Mouse (Mus musculus) heart, embryonic 10.5 days (tissue): ENCODE results near the gene Fam169a. TPM values are rescaled to one million over a fixed set of nuclear protein-coding genes. Genes with fewer than 3 reads are reported as not detected.

Experiments used
- DNase-seq: peaks from one replicate; pipeline ENCODE4 v3.0.0-alpha.2; 2017; ENCODE audit warnings: low spot score
- H3K27ac ChIP-seq: fragments of 300-500 bp; sonication (generic); 2 replicates; pipeline ENCODE4 v1.5.1; 2016; ENCODE audit warnings: mild to moderate bottlenecking
- H3K27me3 ChIP-seq: fragments of 300-500 bp; sonication (generic); 2 replicates; pipeline ENCODE4 v1.6.1; 2016; ENCODE audit warnings: mild to moderate bottlenecking; ENCODE audit not compliant: poor library complexity, insufficient read depth, severe bottlenecking
- H3K36me3 ChIP-seq: fragments of 300-500 bp; sonication (generic); 2 replicates; pipeline ENCODE4 v1.6.1; 2016; ENCODE audit warnings: mild to moderate bottlenecking, moderate library complexity
- H3K4me1 ChIP-seq: fragments of 300-500 bp; sonication (generic); 2 replicates; pipeline ENCODE4 v1.6.1; 2016; ENCODE audit warnings: mild to moderate bottlenecking
- H3K4me3 ChIP-seq: fragments of 300-500 bp; sonication (generic); 2 replicates; pipeline ENCODE4 v1.5.1; 2016; ENCODE audit warnings: mild to moderate bottlenecking, moderate library complexity
- H3K9me3 ChIP-seq: fragments of 300-500 bp; sonication (generic); 2 replicates; pipeline ENCODE4 v1.6.1; 2016; ENCODE audit warnings: mild to moderate bottlenecking, moderate library complexity
- whole genome bisulfite sequencing: fragments of 180-500 bp; shearing (Covaris S2); methylation state at CpG from one replicate; pipeline ENCODE4 v1.1.7; 2016; 5-methylcytosine and 5-hydroxymethylcytosine counted together
- polyA plus RNA-seq: library from polyadenylated mRNA; unstranded; fragments of >200 nt; fragmentation: Nextera tagmentation; extraction: Ambion mirVana; gene quantifications from 2 replicates; pipeline ENCODE4 v1.2.1, GENCODE M21; 2016

Gene Fam169a
- 12.7 and 16.3 TPM in 2 replicates for polyA plus RNA-seq

DNA sequence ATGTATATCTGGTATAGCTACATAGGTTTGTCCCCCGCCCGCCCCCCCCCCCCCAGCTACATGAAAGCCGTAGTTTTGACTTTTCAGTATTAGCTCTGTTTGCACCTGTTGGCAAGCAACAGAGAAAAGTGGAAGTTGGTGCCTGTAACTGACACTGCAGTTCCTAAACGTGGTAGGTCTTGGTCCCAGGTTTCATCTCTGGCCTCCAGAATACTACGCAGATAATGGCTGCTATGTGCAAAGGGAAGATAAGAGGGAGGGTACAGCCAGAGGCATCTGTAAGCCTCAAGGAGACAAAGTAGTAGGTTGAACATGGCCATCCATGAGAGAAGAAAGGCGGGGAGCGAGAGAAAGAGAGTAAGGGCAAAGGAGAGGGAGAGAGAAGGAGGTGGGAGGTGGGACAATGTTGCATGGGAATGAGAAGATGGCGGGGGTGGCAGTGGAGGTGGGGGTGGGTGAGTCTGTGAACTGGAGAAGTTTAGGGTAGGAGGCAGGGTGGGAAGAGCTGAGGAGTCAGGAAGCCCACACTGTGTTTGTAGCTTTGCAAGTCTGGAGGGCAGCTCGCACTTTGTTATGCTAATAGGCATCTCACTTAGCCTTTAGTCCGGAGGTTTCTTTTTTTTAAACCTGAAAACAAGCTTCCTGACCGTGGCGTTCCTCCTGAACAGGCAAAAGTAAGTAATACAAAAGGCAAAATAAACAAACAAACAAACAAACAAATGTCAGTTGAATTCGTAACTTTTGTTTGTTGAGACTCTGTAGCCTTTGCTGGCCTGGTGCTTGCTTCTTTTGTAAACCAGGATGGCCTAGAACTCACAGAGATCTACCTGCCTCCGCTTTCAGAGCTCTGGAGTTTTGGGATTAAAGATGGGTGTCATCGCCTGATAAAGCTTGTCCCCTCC, at the start of gene Fam169a:
Fam169a (plus strand) TSS at position 638 of the 902 bp plus-strand sequence.
- H3K27me3 ChIP-seq = no peaks in the 10 kb centered on the region
- peak within 1 kb of the TSS; percentile 73 for H3K27ac ChIP-seq
- no peak for DNase-seq
- H3K36me3 ChIP-seq = no peaks in the 10 kb centered on the region
- H3K4me3 ChIP-seq = peak within 1 kb of the TSS; percentile 34
- H3K4me1 ChIP-seq = peaks cover 19% of the 10 kb centered on the region
- H3K9me3 ChIP-seq = no peaks in the 10 kb centered on the region
- WGBS = 44% methylated on average over 15 of the region's 15 CpGs

DNA sequence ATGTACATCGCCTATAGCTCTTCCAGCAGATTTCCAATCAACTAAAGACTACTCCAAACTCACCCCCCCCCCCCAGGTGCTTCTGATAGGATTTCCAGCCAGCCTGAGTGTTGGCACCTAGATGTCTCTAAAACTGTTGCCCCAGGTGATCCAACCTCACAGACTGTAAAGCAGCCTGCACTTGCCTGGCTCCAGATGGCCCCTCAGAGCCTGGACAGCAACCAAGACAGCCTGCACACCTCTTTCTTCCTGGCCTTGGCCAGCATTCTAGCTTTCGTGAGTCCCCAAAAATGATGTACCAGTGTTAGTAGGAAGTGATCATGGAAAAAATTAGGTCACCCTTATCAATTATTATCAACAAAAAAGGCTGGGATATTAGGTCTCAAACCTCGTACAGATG, 49.4 kb upstream of the Fam169a start:
- Histone ChIP-seq H3K27me3 (no peaks in the 10 kb centered on the region), H3K27ac (no peak overlapping the region), H3K9me3 (no peaks in the 10 kb centered on the region), H3K4me3 (no peak overlapping the region), H3K4me1 (peaks cover 16% of the 10 kb centered on the region), H3K36me3 (no peaks in the 10 kb centered on the region)
- 82% methylated on average over 3 of the region's 3 CpGs for WGBS
- DNase-seq = no peak

DNA sequence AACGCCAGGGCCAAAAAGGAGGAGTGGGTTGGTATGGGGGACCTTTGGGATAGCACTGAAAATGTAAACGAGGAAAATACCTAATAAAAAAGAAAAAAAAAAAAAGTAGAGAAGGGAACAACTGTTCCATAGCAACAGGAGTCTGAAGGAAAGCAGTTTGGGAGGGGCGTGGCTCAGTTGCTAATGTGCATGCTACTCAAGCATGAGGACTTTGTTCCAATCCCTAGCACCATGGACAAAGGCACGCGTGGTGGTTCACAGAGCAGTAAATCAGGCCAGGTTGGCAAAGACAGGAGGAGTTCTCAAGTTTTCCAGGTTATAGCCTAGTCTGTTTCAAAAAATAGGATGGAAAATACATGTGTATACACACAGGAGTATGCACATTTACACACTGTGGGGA, 47.0 kb upstream of the Fam169a start:
- H3K9me3 ChIP-seq = no peaks in the 10 kb centered on the region
- peaks cover 16% of the 10 kb centered on the region for H3K4me1 ChIP-seq
- no peaks in the 10 kb centered on the region for H3K36me3 ChIP-seq
- WGBS = 87% methylated on average over 5 of the region's 5 CpGs
- no peaks in the 10 kb centered on the region for H3K27me3 ChIP-seq
- no peak overlapping the region for H3K4me3 ChIP-seq
- no peak for DNase-seq
- H3K27ac ChIP-seq = no peak overlapping the region

DNA sequence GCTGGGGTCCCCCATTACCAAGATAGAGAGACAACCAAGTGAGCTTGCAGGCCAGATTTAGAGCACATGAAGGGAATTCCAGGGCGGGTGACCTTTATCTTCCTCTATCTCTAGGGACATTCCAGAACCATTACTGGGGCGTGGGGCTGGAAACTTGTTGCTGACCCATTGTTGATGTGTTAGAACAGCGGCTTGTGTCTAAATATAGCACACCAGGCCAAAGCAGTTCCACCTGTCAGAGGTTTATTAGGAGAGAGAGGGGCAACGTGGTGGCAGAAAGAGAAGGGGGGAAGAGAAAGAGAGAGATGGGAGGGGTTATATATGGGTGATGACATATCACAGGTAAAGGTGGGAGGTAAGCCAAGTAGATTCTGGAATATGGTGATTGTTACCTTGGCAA, 45.2 kb upstream of the Fam169a start:
- WGBS = 15% methylated on average over 4 of the region's 4 CpGs
- H3K36me3 ChIP-seq = no peaks in the 10 kb centered on the region
- H3K27me3 ChIP-seq = no peaks in the 10 kb centered on the region
- no peaks in the 10 kb centered on the region for H3K9me3 ChIP-seq
- no peak for DNase-seq
- H3K27ac ChIP-seq = peak overlapping the region; percentile 7; the same call in 1 of the 2 replicates
- H3K4me3 ChIP-seq = no peak overlapping the region
- H3K4me1 ChIP-seq = peaks cover 16% of the 10 kb centered on the region

DNA sequence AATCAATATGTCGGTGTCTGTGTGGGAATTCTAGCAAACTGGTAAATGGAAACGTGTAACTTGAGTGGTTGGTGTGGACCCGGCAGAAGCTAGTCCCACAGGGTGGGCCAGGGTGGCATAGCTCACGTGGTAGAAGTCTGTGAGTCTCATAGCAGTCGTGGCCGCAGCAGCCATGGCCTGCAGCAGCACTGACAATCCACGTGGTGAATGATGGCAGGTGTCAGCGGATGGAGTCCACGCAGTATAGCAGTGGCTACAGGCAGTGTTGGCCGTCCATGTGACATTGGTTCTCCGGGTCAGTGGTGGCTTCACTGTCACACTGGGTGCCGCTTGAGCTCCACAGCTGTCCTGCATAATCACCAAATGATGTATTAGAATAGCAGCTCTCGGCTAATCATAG, 37.0 kb upstream of the Fam169a start:
- H3K4me1 ChIP-seq = no peaks in the 10 kb centered on the region

DNA sequence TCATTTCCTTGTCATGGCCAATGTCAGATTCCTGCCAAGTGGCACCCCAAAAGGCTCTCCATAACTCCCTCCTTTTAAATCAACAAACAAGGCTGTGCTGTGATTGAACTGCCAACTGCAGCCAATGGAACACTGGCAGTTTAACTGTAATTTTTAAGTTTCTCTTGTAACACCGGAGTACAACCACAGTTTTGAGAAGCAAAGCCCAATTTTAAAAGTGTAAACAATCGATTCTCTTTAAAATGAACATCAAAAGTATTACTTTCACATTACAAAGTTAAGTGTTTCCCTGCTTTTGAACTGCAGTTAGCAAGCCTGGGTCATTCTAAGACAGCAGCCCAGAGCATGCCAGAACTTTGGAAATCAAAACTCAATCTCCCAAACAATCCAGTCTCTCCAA, 32.8 kb upstream of the Fam169a start, which contains the start of gene 1700029F12Rik:
1700029F12Rik (minus strand) TSS at position 101 of the 400 bp plus-strand sequence.
- Histone ChIP-seq H3K4me3 (no peak within 1 kb of the TSS), H3K4me1 (no peaks in the 10 kb centered on the region), H3K36me3 (no peaks in the 10 kb centered on the region), H3K27me3 (no peaks in the 10 kb centered on the region), H3K9me3 (no peaks in the 10 kb centered on the region), H3K27ac (no peak within 1 kb of the TSS)
- no peak for DNase-seq
- 73% methylated on average over 2 of the region's 2 CpGs for WGBS

More for the DNA sequence above, 37.0 kb upstream of the Fam169a start:
- 83% methylated on average over 13 of the region's 13 CpGs for WGBS
- H3K4me3 ChIP-seq = no peak overlapping the region
- H3K9me3 ChIP-seq = no peaks in the 10 kb centered on the region
- H3K36me3 ChIP-seq = no peaks in the 10 kb centered on the region
- no peaks in the 10 kb centered on the region for H3K27me3 ChIP-seq
- DNase-seq = no peak
- no peak overlapping the region for H3K27ac ChIP-seq

DNA sequence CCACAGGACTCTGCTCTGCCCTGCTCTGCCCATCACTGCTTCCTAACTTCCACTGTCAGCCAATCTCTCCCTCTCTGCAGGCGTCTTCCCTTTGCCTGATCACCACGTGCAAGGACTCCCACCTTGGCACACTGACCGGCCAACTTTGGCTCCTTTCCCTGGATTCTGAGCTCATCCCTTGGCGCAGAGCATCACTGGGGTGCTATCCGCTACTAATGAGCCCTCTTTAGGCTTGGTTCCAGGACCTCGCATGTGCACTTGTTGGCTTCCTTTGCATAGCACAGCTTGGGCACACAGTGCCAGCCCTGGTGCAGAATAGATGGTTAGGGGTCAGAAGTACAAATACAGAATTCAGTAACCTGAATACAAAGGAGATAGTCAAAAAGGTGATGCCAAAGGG, 15.9 kb upstream of the Fam169a start:
- Histone ChIP-seq H3K4me1 (no peaks in the 10 kb centered on the region), H3K27me3 (no peaks in the 10 kb centered on the region), H3K4me3 (no peak overlapping the region), H3K9me3 (no peaks in the 10 kb centered on the region), H3K27ac (no peak overlapping the region), H3K36me3 (no peaks in the 10 kb centered on the region)
- WGBS = 71% methylated on average over 6 of the region's 6 CpGs
- no peak for DNase-seq

DNA sequence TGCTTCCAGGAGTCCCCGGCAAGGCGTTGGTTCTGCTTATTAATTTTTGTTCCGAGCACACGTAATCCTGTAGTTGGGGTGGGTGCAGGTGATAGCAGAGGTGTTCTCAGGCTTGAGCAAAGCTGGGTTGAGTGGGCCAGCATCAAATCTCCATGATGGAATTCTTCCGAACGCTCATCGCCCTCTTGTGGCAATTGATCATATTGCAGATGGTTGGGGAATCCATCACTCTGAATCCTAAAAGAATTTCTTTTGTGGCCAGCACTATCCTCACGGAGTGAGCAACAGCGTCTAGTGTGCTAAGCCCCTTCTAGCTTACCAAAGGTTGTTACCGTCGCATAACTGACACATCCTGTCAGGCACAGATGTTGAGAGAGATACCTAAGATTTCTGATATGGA, 14.4 kb upstream of the Fam169a start:
- WGBS = 12% methylated on average over 11 of the region's 11 CpGs
- Histone ChIP-seq H3K36me3 (no peaks in the 10 kb centered on the region), H3K27ac (no peak overlapping the region), H3K27me3 (no peaks in the 10 kb centered on the region), H3K4me1 (peaks cover 1% of the 10 kb centered on the region; the same call in 1 of the 2 replicates), H3K4me3 (no peak overlapping the region), H3K9me3 (no peaks in the 10 kb centered on the region)
- DNase-seq = no peak

DNA sequence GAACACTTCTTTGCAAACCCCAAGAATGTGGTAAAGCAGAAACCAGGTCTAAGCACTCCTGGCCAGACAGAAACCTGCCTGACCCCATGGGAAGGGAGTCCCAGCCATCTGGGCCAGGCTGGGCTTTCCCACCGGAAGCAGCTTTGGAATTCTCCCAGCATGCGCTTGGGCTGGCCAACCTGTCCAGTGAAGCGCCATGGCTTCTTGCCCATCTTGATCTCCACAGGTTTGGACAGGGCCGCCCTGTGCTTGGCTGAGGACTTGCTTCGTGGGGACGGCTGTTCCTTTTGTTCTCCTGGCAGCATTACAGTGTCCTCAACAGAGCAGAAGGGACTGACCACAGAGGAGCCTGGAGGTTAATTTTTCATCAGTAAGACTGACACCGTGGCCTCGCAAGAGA, 13.2 kb upstream of the Fam169a start:
- no peaks in the 10 kb centered on the region for H3K9me3 ChIP-seq
- no peak for DNase-seq
- no peak overlapping the region for H3K4me3 ChIP-seq
- H3K4me1 ChIP-seq = peaks cover 5% of the 10 kb centered on the region; the same call in 1 of the 2 replicates
- no peak overlapping the region for H3K27ac ChIP-seq
- no peaks in the 10 kb centered on the region for H3K36me3 ChIP-seq
- H3K27me3 ChIP-seq = no peaks in the 10 kb centered on the region
- WGBS = 77% methylated on average over 8 of the region's 8 CpGs

DNA sequence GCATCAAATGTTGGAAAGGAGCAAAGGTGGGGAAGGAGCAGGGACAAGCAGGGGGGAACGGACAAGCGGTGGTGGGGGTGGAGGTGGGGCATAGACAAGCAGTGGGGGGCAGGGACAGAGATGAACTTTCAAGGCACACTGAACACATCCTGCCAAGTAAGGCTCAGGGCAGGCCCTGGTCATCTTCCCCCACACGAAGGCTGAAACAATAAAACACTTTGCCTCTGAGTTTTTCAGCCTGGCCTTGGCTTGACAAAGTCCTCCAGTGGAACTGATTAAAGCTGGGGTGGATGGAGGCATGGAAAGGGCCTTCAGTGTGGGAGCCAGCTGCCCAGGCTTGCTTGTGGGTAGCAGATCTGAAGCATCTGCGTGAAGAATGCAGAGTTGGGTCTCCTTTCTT, 9.3 kb upstream of the Fam169a start:
- no peaks in the 10 kb centered on the region for H3K9me3 ChIP-seq
- H3K4me1 ChIP-seq = peaks cover 5% of the 10 kb centered on the region; the same call in 1 of the 2 replicates
- 47% methylated on average over 4 of the region's 4 CpGs for WGBS
- H3K36me3 ChIP-seq = no peaks in the 10 kb centered on the region
- DNase-seq = no peak
- no peaks in the 10 kb centered on the region for H3K27me3 ChIP-seq
- H3K27ac ChIP-seq = 0 out of 2 replicates have a peak overlapping the region, but pooled peaks have one; percentile 36
- H3K4me3 ChIP-seq = no peak overlapping the region

DNA sequence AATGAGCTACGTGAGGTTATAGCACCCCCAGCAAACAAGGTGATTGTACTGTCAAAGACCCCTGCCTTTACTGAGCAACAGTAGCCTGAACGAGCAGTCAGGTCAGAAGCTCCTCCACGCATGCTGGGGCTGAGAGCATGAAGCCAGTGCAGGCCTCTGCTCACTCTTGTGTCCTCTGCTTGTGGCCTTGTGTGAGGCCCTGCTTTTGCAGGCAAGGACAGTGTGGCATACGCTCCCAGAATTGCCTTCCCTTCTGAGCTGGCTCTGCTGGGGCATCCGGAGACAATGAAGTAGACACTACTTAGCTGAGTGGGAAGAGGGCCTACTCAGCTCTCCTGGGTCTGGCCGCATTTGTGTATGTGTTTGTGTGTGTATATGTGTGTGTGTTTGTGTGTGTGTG, 7.3 kb upstream of the Fam169a start:
- Histone ChIP-seq H3K4me3 (no peak overlapping the region), H3K9me3 (no peaks in the 10 kb centered on the region), H3K27me3 (no peaks in the 10 kb centered on the region), H3K27ac (no peak overlapping the region), H3K36me3 (no peaks in the 10 kb centered on the region), H3K4me1 (peaks cover 12% of the 10 kb centered on the region)
- no peak for DNase-seq
- WGBS = 89% methylated on average over 6 of the region's 6 CpGs

DNA sequence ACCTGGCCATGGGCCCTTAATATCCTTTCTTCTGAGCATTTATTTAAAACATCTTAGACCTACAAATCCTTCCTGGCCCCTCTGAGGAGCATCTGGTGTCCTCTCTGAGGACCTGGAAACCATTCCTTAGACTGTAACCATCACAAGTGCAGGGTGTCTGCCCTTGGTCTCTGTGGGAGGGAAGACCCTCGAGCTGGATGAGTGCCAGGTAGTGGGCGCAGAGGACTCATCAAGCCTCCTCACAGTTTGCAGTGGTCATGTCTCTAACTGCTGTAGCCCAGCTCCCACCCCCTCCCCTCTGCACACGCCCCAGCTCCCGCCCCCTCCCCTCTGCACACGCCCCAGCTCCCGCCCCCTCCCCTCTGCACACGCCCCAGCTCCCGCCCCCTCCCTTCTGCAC, 6.8 kb upstream of the Fam169a start:
- WGBS = 58% methylated on average over 3 of the region's 8 CpGs
- DNase-seq = no peak

DNA sequence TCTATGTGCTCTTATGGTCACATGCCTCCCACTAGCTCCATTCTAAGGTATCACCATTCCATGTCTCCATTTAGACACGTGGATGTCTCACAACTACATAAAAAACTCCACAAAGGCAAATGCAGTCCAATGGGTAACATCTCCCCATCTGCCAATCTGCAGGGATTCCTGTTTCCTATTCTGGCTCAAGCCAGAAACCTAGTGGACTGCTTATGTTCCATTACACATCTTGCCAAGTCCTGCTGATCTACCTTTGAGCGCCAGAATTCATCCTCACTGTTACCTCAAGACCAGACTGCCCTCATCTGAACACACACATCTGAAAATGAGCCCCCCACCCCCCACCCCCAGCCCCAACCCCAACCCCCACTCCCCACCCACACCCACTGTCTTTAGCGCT, 4.9 kb upstream of the Fam169a start:
- Histone ChIP-seq H3K27ac (no peak overlapping the region), H3K9me3 (no peaks in the 10 kb centered on the region), H3K36me3 (no peaks in the 10 kb centered on the region), H3K27me3 (no peaks in the 10 kb centered on the region), H3K4me1 (peaks cover 13% of the 10 kb centered on the region), H3K4me3 (no peak overlapping the region)
- no peak for DNase-seq
- WGBS = 79% methylated on average over 3 of the region's 3 CpGs

More for the DNA sequence above, 6.8 kb upstream of the Fam169a start:
- Histone ChIP-seq H3K27me3 (no peaks in the 10 kb centered on the region), H3K36me3 (no peaks in the 10 kb centered on the region), H3K4me3 (no peak overlapping the region), H3K4me1 (peaks cover 13% of the 10 kb centered on the region), H3K27ac (no peak overlapping the region), H3K9me3 (no peaks in the 10 kb centered on the region)
